Mouse (Mus musculus) testis, adult 2 months (tissue): ENCODE data around the gene Sphk2. TPM values are rescaled to one million over a fixed set of nuclear protein-coding genes. Genes with fewer than 3 reads are reported as not detected.

ENCODE experiments used
- H3K27ac ChIP-seq: fragments of 200-500 bp; 2 replicates; pipeline ENCODE4 v1.5.1; 2012; ENCODE audit warnings: low read depth, low read length; ENCODE audit not compliant: control insufficient read depth, insufficient read depth
- H3K27me3 ChIP-seq: fragments of 200-500 bp; 2 replicates; pipeline ENCODE4 v1.6.1; 2012; ENCODE audit warnings: mild to moderate bottlenecking, low read length, moderate library complexity; ENCODE audit not compliant: control insufficient read depth, insufficient read depth
- H3K36me3 ChIP-seq: fragments of 200-500 bp; 2 replicates; pipeline ENCODE4 v1.6.1; 2012; ENCODE audit warnings: mild to moderate bottlenecking, low read length; ENCODE audit not compliant: control insufficient read depth, insufficient read depth
- H3K4me1 ChIP-seq: fragments of 200-500 bp; 2 replicates; pipeline ENCODE4 v1.6.1; 2012; ENCODE audit warnings: low read length; ENCODE audit not compliant: control insufficient read depth, insufficient read depth
- H3K4me3 ChIP-seq: fragments of 200-500 bp; 2 replicates; pipeline ENCODE4 v1.5.1; 2012; ENCODE audit warnings: low read depth, mild to moderate bottlenecking, low read length, moderate library complexity, mixed read lengths; ENCODE audit not compliant: control insufficient read depth
- CTCF ChIP-seq: fragments of 200-500 bp; IDR thresholded peaks from 2 replicates; pipeline ENCODE4 v1.5.1; 2012; ENCODE audit warnings: low read depth, mild to moderate bottlenecking, inconsistent platforms, low read length, moderate library complexity; ENCODE audit not compliant: control insufficient read depth, insufficient read depth, insufficient replicate concordance
- POLR2A ChIP-seq: fragments of 200-500 bp; IDR thresholded peaks from 2 replicates; pipeline ENCODE4 v1.6.1; 2012; ENCODE audit warnings: low read depth, mild to moderate bottlenecking, inconsistent platforms, low read length, moderate library complexity; ENCODE audit not compliant: control insufficient read depth
- polyA plus RNA-seq: library from polyadenylated mRNA; depleted of rRNA; stranded (reverse); fragments of >200 nt; gene quantifications from 2 replicates; pipeline ENCODE4 v1.2.3, GENCODE M21; 2012; rRNA removed

Sphk2 gene
- polyA plus RNA-seq = 33.4 and 34.6 TPM in 2 replicates

DNA sequence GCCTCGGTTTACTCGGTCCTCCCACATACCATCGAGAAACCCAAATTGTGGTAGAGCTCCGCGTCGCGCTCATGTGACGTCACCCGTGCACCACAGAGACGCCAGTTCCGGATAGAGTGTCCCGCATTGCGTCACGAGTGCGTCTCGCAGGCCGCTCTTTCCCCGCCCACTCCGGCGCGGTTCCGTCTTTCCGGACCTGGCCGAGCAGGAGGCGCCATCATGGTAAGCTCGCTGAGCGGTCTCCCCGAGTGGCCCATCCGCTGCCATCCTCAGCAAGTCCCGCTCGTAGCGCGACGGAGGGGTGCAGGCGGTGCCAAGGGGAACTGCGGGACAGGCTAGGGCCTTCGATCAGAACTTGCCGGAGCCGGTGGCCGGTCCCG is at the start of gene Sphk2:
TSS of gene Sphk2 (minus strand) at position 85 of the 380 bp plus-strand sequence.
- Histone ChIP-seq H3K36me3 (peaks cover 4% of the 10 kb centered on the region), H3K4me1 (peaks cover 16% of the 10 kb centered on the region), H3K27me3 (no peaks in the 10 kb centered on the region), H3K27ac (peak within 1 kb of the TSS; percentile 92), H3K4me3 (peak within 1 kb of the TSS; percentile 94)
- TF ChIP-seq POLR2A = peak; percentile 98
- no peak for TF ChIP-seq CTCF

DNA sequence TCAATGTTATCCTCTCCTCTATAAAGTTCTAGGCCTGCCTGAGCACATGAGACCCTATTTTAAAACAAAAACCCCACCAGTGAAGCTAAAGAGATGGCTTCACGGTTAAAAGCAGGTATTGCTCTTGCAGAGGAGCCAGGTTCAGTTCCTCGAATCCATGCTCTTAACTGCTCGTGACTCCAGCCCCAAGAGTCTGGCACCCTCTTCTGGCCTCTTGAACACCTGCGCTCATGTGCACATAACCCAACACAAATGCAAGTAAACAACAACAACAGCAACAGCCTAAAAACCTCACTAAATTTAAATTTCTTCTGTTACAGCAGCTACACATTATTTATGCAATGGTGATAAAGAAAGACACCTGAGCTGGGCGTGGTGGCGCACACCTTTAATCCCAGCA is 49.7 kb upstream of the Sphk2 start:
- H3K36me3 ChIP-seq = no peaks in the 10 kb centered on the region
- no peak overlapping the region for H3K4me3 ChIP-seq
- H3K27ac ChIP-seq = no peak overlapping the region
- H3K4me1 ChIP-seq = no peaks in the 10 kb centered on the region; the same call in none of the 2 replicates
- no peaks in the 10 kb centered on the region for H3K27me3 ChIP-seq
- TF ChIP-seq CTCF (no peak), POLR2A (no peak)

DNA sequence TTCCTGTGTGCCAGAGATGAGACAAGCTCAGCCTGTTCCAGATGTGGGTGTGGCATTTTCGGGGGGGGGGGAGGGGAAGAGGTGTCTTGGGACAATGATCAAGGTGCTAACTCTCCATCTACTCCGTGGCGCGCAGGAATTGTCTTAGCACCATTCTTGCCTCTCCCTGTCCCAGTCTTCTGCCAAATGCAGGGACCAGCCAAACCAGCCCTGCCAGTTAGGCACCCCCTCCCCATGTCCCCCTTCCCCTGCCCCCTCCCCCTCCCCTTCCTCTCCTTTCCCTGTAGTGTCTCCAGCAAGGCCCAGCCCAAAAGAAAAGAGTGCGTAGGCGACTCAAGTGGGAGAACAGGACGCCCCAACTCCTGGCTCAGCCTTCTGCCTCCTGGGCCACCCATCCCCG is 49.0 kb upstream of the Sphk2 start:
- TF ChIP-seq POLR2A (no peak), CTCF (no peak)
- Histone ChIP-seq H3K36me3 (no peaks in the 10 kb centered on the region), H3K4me1 (no peaks in the 10 kb centered on the region; the same call in none of the 2 replicates), H3K27me3 (no peaks in the 10 kb centered on the region), H3K27ac (no peak overlapping the region), H3K4me3 (no peak overlapping the region)

DNA sequence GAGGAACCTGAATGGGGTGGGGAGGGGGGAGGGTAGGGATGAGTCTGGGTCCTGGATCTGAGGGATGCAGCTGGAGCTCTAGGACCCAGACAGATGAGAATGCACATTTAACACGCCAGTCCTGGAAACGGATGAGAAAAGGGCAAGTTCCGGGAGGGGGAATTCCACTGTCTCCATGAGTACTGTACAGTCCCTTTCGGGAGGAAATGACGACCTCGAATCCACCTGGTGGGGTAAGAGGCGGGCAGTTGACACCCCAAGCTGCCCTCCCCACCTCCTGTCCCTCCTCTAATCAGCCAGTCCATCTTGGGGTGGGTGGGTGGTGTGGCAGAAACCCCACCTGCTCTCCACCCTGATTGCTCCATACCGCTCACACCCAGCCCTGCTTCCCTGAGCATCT is 48.2 kb upstream of the Sphk2 start:
- Histone ChIP-seq H3K4me3 (no peak overlapping the region), H3K4me1 (no peaks in the 10 kb centered on the region; the same call in none of the 2 replicates), H3K36me3 (no peaks in the 10 kb centered on the region), H3K27ac (no peak overlapping the region), H3K27me3 (no peaks in the 10 kb centered on the region)
- TF ChIP-seq CTCF = no peak
- TF ChIP-seq POLR2A = no peak; the same call in 1 of the 2 replicates

DNA sequence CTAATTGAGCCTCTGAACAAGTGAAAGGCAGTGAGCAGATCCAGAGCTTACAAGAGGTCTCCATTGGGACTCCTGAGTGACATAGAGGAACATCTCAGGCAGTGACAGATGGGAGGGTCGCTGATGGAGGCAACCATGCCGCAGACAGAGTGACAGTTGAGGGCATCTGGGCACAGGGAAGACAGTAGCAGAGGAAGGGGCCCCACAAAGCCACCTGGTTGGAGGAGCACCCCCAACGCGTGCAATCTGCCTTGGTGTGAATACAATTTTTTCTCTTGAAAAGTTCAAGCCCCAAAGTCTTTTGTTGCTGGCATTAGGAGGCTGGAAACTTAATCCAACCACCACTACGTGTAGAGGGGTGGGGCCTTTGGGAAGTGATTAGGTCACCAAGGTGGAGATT is 42.3 kb upstream of the Sphk2 start:
- Histone ChIP-seq H3K4me1 (peaks cover 3% of the 10 kb centered on the region), H3K27me3 (no peaks in the 10 kb centered on the region), H3K36me3 (no peaks in the 10 kb centered on the region), H3K4me3 (no peak overlapping the region), H3K27ac (no peak overlapping the region)
- no peak for TF ChIP-seq POLR2A
- TF ChIP-seq CTCF = no peak

DNA sequence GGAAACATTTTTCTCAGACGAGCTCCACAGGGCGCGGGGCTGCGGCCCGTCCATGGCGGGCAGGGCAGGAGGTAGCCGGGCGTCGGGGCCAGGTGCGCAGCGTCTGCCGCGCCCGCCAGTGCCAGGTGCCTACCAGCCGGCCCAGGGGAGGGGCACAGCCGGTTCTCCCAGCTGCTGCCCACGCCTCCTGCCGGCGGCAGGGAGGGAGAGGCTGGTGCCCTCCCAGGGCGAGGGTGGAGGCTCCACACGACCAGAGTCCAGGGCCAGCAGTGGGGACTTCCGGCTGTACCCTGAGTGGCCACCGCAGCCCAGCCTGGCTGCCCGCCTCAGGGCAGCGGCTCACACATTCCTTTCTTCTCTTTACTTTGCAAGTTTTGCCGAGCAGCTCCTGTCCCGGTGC is 41.6 kb upstream of the Sphk2 start:
- peaks cover 3% of the 10 kb centered on the region; the same call in 1 of the 2 replicates for H3K4me1 ChIP-seq
- TF ChIP-seq POLR2A (no peak), CTCF (no peak)
- no peak overlapping the region for H3K27ac ChIP-seq
- H3K27me3 ChIP-seq = no peaks in the 10 kb centered on the region
- H3K36me3 ChIP-seq = no peaks in the 10 kb centered on the region
- no peak overlapping the region for H3K4me3 ChIP-seq

DNA sequence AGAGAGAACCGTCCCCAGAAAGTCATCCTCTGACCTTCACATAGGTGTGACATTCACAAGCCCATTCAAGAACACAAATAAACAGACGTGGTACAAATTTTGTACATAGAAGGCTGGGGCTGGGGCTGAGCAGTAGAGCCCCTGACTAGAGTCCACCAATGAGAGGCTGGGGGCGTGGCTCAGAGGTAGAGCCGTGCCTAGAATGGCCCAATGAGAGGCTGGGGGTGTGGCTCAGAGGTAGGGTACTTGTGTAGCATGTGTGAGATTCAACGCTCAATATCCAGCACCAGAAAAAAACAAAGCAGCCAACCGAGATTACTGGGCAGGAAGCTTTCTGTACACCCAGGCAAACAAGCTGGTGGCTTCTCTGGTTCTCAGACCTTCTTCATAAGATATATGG is 37.9 kb upstream of the Sphk2 start:
- no peaks in the 10 kb centered on the region for H3K27me3 ChIP-seq
- H3K4me3 ChIP-seq = no peak overlapping the region
- no peak overlapping the region for H3K27ac ChIP-seq
- no peak for TF ChIP-seq POLR2A
- TF ChIP-seq CTCF = no peak
- H3K36me3 ChIP-seq = no peaks in the 10 kb centered on the region
- peaks cover 3% of the 10 kb centered on the region; the same call in 1 of the 2 replicates for H3K4me1 ChIP-seq

DNA sequence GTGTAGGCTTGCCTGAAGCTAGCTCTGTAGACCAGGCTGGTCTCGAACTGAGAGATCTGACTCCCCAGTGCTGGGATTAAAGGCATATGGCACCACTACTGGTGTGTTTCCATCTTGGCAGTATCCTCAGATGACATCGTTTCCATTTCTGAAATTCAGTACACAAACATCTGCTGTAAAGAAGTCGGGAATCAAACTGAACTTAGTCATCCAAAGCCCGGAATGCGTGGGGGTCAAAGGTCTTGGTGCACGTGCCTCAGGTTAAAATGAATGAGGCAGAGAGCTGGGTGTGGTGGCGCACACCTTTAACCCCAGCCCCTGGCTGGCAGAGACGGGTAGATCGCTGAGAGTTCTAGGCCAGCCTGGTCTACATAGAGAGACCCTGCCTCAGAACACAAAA is 32.4 kb upstream of the Sphk2 start:
- Histone ChIP-seq H3K36me3 (no peaks in the 10 kb centered on the region), H3K27ac (no peak overlapping the region), H3K4me3 (no peak overlapping the region), H3K27me3 (no peaks in the 10 kb centered on the region), H3K4me1 (no peaks in the 10 kb centered on the region)
- TF ChIP-seq CTCF = no peak
- TF ChIP-seq POLR2A = no peak
